Mouse (Mus musculus): ENCODE data around the gene Slc15a5.

DNA sequence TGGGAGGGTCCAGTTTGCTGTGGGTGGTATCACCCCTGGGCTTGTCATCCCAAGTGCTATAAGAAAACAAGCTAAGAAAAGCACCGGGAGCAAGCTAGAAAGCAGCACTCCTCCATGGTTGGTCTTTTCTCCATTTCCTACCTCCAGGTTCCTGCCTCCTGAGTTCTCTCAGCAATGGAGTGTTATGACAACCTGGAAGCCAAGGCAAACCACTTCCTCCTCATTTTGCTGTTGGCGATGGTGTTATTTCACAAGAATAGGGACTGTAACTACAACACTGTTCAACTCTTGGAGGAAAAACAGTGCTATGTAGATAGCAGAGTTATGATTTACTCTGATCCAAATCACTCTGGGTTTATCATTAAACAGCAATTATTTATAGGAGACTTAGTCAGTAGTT is 34.4 kb downstream of the Slc15a5 start:
- TF ChIP-seq CTCF (IDR thresholded peaks at IDR 0.05; ENCODE audit: borderline replicate concordance, control insufficient read depth, extremely low read depth, insufficient read depth, low read length, poor library complexity) = no peak
- no peak for TF ChIP-seq POLR2A (IDR thresholded peaks at IDR 0.05; ENCODE audit: control insufficient read depth, extremely low read depth, insufficient read depth, low read length, poor library complexity)
